Mouse (Mus musculus): ENCODE data around the gene Bri3bp. TPM values are rescaled to one million over a fixed set of nuclear protein-coding genes. Genes with fewer than 3 reads are reported as not detected.
A peak's percentile ranks its signal among the peaks of the same experiment; 100 is the strongest.
"Not testable (repeated sequence)": the region's sequence is repeated elsewhere in the genome, so short reads cannot be mapped to it uniquely, and the experiment has no call there.

Bri3bp gene
- polyA plus RNA-seq, 1 experiment = 24.8 TPM

DNA sequence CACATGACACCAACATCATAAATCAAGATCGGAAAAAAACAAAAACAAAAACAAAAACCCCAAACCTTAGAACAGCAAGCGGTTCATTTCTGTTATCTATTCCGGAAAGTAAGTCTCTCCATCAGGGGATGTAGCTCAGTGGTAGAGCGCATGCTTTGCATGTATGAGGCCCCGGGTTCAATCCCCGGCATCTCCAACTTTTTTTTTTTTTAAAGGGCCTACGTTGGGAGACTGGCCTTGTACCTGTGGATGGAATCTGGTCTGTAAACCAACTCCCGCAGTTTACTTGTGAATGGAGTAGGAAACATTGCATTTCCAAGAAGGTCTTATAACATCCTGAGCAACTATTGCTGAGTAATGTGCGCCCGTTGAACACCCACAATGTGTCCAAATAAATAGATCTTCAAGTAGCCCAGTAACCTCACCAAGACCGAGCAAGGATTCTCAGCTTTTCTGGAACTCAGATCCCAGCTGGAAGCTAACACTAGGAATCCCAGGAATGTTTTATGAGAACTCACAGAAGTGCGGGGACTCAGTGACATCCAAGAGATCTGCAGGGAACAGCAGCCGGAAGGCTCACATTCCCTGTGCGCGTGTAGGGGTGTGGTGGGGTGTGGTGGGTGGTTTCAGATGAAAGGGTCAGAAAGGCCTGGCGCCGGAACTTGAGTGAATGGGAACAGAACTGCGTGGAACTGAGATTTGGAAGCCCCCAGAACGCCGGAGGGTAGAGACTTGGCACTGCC, 31.8 kb upstream of the Bri3bp start:
- H3K4me3 ChIP-seq = peak overlapping the region; percentile 27
- TF ChIP-seq TCF3 (IDR thresholded peaks at IDR 0.05; ENCODE audit: insufficient read length, low read depth) = no peak
- TF ChIP-seq MYOG (IDR thresholded peaks at IDR 0.05; ENCODE audit: control insufficient read depth in 1 of 3, insufficient read depth in 1 of 3, insufficient read length in 2 of 3, low read depth in 2 of 3) = peak in 1 of 3 experiments; percentile 31
- peak in 1 of 3 experiments; percentile 17 for TF ChIP-seq MYOD1 (IDR thresholded peaks at IDR 0.05; ENCODE audit: control insufficient read depth in 1 of 3, insufficient read length in 2 of 3, low read depth in 2 of 3)
- H3K27me3 ChIP-seq (ENCODE audit: control insufficient read depth, insufficient read depth, insufficient read length) = no peaks in the 10 kb centered on the region
- peak overlapping the region; percentile 93 for H3K4me2 ChIP-seq (ENCODE audit: low read depth)
- no peaks in the 10 kb centered on the region for H3K36me3 ChIP-seq (ENCODE audit: control insufficient read depth, insufficient read depth)
- H3ac ChIP-seq (ENCODE audit: control insufficient read depth, insufficient read length) = no peak overlapping the region
- no peaks in the 10 kb centered on the region for H3K79me2 ChIP-seq (ENCODE audit: control insufficient read depth, insufficient read depth)

DNA sequence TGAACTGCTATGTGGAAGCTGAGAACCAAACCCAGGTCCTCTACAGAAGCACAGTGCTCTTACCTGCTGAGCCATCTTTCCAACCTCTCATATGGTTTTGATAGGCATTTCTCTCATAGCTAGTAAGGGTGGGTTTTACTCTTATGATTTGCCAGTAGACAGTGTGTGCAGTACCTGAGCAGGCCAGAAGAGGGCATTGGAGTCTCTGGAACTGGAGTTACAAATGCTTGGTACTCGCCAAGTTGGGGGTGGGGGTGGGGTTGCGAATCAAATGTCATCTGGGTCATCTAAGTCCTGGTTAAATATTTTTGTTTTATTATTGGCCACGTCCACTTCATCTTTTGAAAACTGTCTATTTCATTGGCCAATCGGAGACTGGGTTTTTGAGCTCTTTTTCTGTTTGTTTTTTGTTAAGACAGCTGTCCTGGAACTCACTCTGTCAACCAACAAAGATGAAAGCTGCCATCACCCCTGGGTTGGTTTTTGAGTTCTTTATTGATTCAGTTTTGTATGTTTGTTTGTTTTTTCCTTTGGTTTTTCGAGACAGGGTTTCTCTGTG, 29.3 kb upstream of the Bri3bp start:
- no peaks in the 10 kb centered on the region for H3K36me3 ChIP-seq (ENCODE audit: control insufficient read depth, insufficient read depth)
- H3ac ChIP-seq (ENCODE audit: control insufficient read depth, insufficient read length) = no peak overlapping the region
- no peak for TF ChIP-seq POLR2AphosphoS2 (IDR thresholded peaks at IDR 0.05; ENCODE audit: insufficient read length, low read depth)
- TF ChIP-seq REST (IDR thresholded peaks at IDR 0.05; ENCODE audit: insufficient read depth, insufficient read length) = no peak
- TF ChIP-seq MYOG (IDR thresholded peaks at IDR 0.05; ENCODE audit: control insufficient read depth in 1 of 3, insufficient read depth in 1 of 3, insufficient read length in 2 of 3, low read depth in 2 of 3) = no peak
- TF ChIP-seq POLR2A (IDR thresholded peaks at IDR 0.05; ENCODE audit: insufficient read length, low read depth) = no peak
- no peak for TF ChIP-seq E2F4 (IDR thresholded peaks at IDR 0.05; ENCODE audit: insufficient read depth)
- no peak for TF ChIP-seq TCF3 (IDR thresholded peaks at IDR 0.05; ENCODE audit: insufficient read length, low read depth)
- no peak for TF ChIP-seq MAX (IDR thresholded peaks at IDR 0.05; ENCODE audit: low read depth)
- no peak for TF ChIP-seq TCF12 (IDR thresholded peaks at IDR 0.05; ENCODE audit: insufficient read depth, poor library complexity, severe bottlenecking)
- TF ChIP-seq SRF (IDR thresholded peaks at IDR 0.05; ENCODE audit: control insufficient read depth, insufficient read length, low read depth) = no peak
- H3K4me2 ChIP-seq (ENCODE audit: low read depth) = no peak overlapping the region
- H3K79me2 ChIP-seq (ENCODE audit: control insufficient read depth, insufficient read depth) = no peaks in the 10 kb centered on the region
- no peak overlapping the region for H3K4me3 ChIP-seq
- no peaks in the 10 kb centered on the region for H3K27me3 ChIP-seq (ENCODE audit: control insufficient read depth, insufficient read depth, insufficient read length)

DNA sequence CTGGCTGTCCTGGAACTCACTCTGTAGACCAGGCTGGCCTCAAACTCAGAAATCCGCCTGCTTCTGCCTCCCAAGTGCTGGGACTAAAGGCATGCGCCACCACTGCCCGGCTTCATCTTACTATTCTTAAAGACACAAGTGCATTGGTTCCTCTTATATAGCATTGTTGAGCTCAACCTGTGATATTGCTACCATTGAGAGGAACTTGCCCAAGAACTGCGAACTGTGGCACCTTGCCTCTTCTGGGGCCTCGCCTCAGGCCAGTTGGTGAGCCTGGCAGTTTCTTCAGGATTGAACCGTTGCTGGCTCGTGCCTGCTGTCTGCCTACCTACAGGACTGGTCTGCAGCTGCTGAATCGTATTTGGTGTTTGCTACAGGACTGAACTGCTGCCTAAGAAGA, 28.8 kb upstream of the Bri3bp start:
- not testable (repeated sequence) for H3K79me2 ChIP-seq (ENCODE audit: control insufficient read depth, insufficient read depth); H3K27me3 ChIP-seq (ENCODE audit: control insufficient read depth, insufficient read depth, insufficient read length); H3K36me3 ChIP-seq (ENCODE audit: control insufficient read depth, insufficient read depth); H3ac ChIP-seq (ENCODE audit: control insufficient read depth, insufficient read length); H3K4me3 ChIP-seq; H3K4me2 ChIP-seq (ENCODE audit: low read depth)

DNA sequence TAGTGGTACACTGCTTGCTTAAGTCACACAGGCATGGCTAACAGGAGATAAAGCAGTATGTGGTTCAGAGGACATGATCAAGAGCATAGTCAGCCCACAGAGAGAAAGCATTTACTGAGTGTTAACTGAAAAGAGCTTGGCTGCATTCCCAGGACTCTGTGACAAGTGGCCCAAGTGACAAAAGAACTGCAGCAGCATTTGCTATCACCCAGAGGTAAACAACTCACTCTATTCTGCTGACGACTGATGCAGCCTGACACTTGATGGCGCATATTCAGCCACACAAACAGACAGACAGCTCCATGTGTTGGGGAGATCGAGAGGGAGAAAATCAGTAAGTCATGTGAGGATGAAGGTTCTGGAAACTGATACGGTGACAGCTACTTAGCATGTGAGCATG, 27.6 kb upstream of the Bri3bp start:
- H3K27me3 ChIP-seq (ENCODE audit: control insufficient read depth, insufficient read depth, insufficient read length) = no peaks in the 10 kb centered on the region
- H3K4me3 ChIP-seq = no peak overlapping the region
- TF ChIP-seq POLR2AphosphoS2 (IDR thresholded peaks at IDR 0.05; ENCODE audit: insufficient read length, low read depth) (no peak), USF1 (IDR thresholded peaks at IDR 0.05; ENCODE audit: low read depth) (no peak), MAX (IDR thresholded peaks at IDR 0.05; ENCODE audit: low read depth) (no peak), MYOD1 (IDR thresholded peaks at IDR 0.05; ENCODE audit: control insufficient read depth in 1 of 3, insufficient read length in 2 of 3, low read depth in 2 of 3) (no peak), CEBPB (IDR thresholded peaks at IDR 0.05; ENCODE audit: insufficient read depth, poor library complexity, severe bottlenecking) (no peak), MYOG (IDR thresholded peaks at IDR 0.05; ENCODE audit: control insufficient read depth in 1 of 3, insufficient read depth in 1 of 3, insufficient read length in 2 of 3, low read depth in 2 of 3) (no peak), POLR2A (IDR thresholded peaks at IDR 0.05; ENCODE audit: insufficient read length, low read depth) (no peak), SRF (IDR thresholded peaks at IDR 0.05; ENCODE audit: control insufficient read depth, insufficient read length, low read depth) (no peak), E2F4 (IDR thresholded peaks at IDR 0.05; ENCODE audit: insufficient read depth) (no peak), TCF12 (IDR thresholded peaks at IDR 0.05; ENCODE audit: insufficient read depth, poor library complexity, severe bottlenecking) (no peak), TCF3 (IDR thresholded peaks at IDR 0.05; ENCODE audit: insufficient read length, low read depth) (no peak), REST (IDR thresholded peaks at IDR 0.05; ENCODE audit: insufficient read depth, insufficient read length) (no peak)
- H3K79me2 ChIP-seq (ENCODE audit: control insufficient read depth, insufficient read depth) = no peaks in the 10 kb centered on the region
- no peak overlapping the region for H3ac ChIP-seq (ENCODE audit: control insufficient read depth, insufficient read length)
- H3K4me2 ChIP-seq (ENCODE audit: low read depth) = no peak overlapping the region
- H3K36me3 ChIP-seq (ENCODE audit: control insufficient read depth, insufficient read depth) = no peaks in the 10 kb centered on the region

DNA sequence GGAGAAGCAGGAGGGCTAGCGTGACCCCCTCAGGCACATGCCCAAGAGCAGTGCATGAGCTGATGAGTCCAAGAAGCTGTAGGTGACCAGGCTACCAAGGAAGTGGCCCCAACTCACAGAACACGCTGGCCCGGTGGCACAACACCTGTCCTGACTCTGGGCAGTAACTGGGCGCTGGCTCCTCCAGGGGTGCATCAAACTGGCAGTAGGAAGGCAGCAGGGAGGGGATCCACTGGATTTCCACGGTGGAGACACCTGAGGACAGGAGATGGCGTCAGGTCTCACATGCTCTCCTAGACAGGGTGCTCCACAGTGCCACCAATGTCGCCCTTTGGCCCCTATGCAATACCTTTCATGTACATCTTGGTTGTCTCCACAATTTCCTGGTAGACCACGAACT, 25.2 kb upstream of the Bri3bp start:
- H3K4me3 ChIP-seq = no peak overlapping the region
- TF ChIP-seq SRF (IDR thresholded peaks at IDR 0.05; ENCODE audit: control insufficient read depth, insufficient read length, low read depth) (no peak), USF1 (IDR thresholded peaks at IDR 0.05; ENCODE audit: low read depth) (no peak), MYOD1 (IDR thresholded peaks at IDR 0.05; ENCODE audit: control insufficient read depth in 1 of 3, insufficient read length in 2 of 3, low read depth in 2 of 3) (no peak), TCF12 (IDR thresholded peaks at IDR 0.05; ENCODE audit: insufficient read depth, poor library complexity, severe bottlenecking) (no peak), CEBPB (IDR thresholded peaks at IDR 0.05; ENCODE audit: insufficient read depth, poor library complexity, severe bottlenecking) (no peak), MYOG (IDR thresholded peaks at IDR 0.05; ENCODE audit: control insufficient read depth in 1 of 3, insufficient read depth in 1 of 3, insufficient read length in 2 of 3, low read depth in 2 of 3) (no peak), E2F4 (IDR thresholded peaks at IDR 0.05; ENCODE audit: insufficient read depth) (no peak), POLR2A (IDR thresholded peaks at IDR 0.05; ENCODE audit: insufficient read length, low read depth) (no peak), REST (IDR thresholded peaks at IDR 0.05; ENCODE audit: insufficient read depth, insufficient read length) (no peak), POLR2AphosphoS2 (IDR thresholded peaks at IDR 0.05; ENCODE audit: insufficient read length, low read depth) (no peak), MAX (IDR thresholded peaks at IDR 0.05; ENCODE audit: low read depth) (no peak), TCF3 (IDR thresholded peaks at IDR 0.05; ENCODE audit: insufficient read length, low read depth) (no peak)
- no peak overlapping the region for H3K4me2 ChIP-seq (ENCODE audit: low read depth)
- no peaks in the 10 kb centered on the region for H3K79me2 ChIP-seq (ENCODE audit: control insufficient read depth, insufficient read depth)
- peaks cover 13% of the 10 kb centered on the region for H3K36me3 ChIP-seq (ENCODE audit: control insufficient read depth, insufficient read depth)
- H3ac ChIP-seq (ENCODE audit: control insufficient read depth, insufficient read length) = no peak overlapping the region
- H3K27me3 ChIP-seq (ENCODE audit: control insufficient read depth, insufficient read depth, insufficient read length) = no peaks in the 10 kb centered on the region

Data from myocyte (in vitro differentiated cells).